Mouse (Mus musculus) c-Kit-positive CD71-negative TER-119-negative erythroid progenitor cells, embryonic 14.5 days (primary cell): ENCODE results near the gene Acan.

Experiments used
- DNase-seq: peaks from one replicate; pipeline ENCODE4 v3.0.0-alpha.2; 2013; ENCODE audit warnings: low read depth

Acan gene

GRCm38 (mm10) chr7:79139891-79140591 is 86.8 kb downstream of the Acan start:
- DNase-seq: no peak

- peak; percentile 55 for DNase-seq
Measured at GRCm38 (mm10) chr7:79140897-79141296, 87.6 kb downstream of the Acan start.

GRCm38 (mm10) chr7:79147011-79147837 is 93.9 kb downstream of the Acan start:
- no peak for DNase-seq

GRCm38 (mm10) chr7:79147931-79148653 is 94.8 kb downstream of the Acan start:
- DNase-seq: no peak

GRCm38 (mm10) chr7:79148711-79149266 is 95.5 kb downstream of the Acan start, which contains the start of gene Mfge8:
Gene Mfge8, minus strand, starts transcription at chr7:79149060.
- peak; percentile 75 for DNase-seq

- no peak for DNase-seq
Measured at GRCm38 (mm10) chr7:79149522-79149921, 96.2 kb downstream of the Acan start.

GRCm38 (mm10) chr7:79159406-79159805 is 106.1 kb downstream of the Acan start:
- no peak for DNase-seq
